Mouse (Mus musculus) layer of hippocampus, adult 11-12 months (tissue): ENCODE data around the gene Ttc13.

ENCODE experiments used
- DNase-seq: peaks from one replicate; pipeline ENCODE4 v3.0.0; 2022; ENCODE audit warnings: low spot score

Gene Ttc13

GRCm38 (mm10) chr8:124703526-124703925 is 18.3 kb downstream of the Ttc13 start:
- DNase-seq, result no peak

- no peak for DNase-seq
Measured at GRCm38 (mm10) chr8:124702183-124702582, 19.6 kb downstream of the Ttc13 start.

- DNase-seq, result no peak
Measured at GRCm38 (mm10) chr8:124701023-124701422, 20.8 kb downstream of the Ttc13 start.

- no peak for DNase-seq
Measured at GRCm38 (mm10) chr8:124700271-124700670, 21.5 kb downstream of the Ttc13 start.

GRCm38 (mm10) chr8:124695424-124696100 is 26.2 kb downstream of the Ttc13 start:
- DNase-seq, result no peak

- no peak for DNase-seq
Measured at GRCm38 (mm10) chr8:124691706-124692105, 30.1 kb downstream of the Ttc13 start.

GRCm38 (mm10) chr8:124688899-124689298 is 32.9 kb downstream of the Ttc13 start:
- DNase-seq, result no peak

- DNase-seq, result no peak
Measured at GRCm38 (mm10) chr8:124682218-124682617, 39.6 kb downstream of the Ttc13 start.

GRCm38 (mm10) chr8:124681792-124682157 is 40.0 kb downstream of the Ttc13 start:
- DNase-seq, result no peak

GRCm38 (mm10) chr8:124681077-124681791 is 40.5 kb downstream of the Ttc13 start:
- no peak for DNase-seq

GRCm38 (mm10) chr8:124678246-124678645 is 43.5 kb downstream of the Ttc13 start:
- DNase-seq, result no peak

- DNase-seq, result peak; percentile 91
Measured at GRCm38 (mm10) chr8:124677486-124677885, 44.3 kb downstream of the Ttc13 start.

- peak; percentile 27 for DNase-seq
Measured at GRCm38 (mm10) chr8:124677078-124677477, 44.7 kb downstream of the Ttc13 start.

GRCm38 (mm10) chr8:124676661-124677060 is 45.1 kb downstream of the Ttc13 start:
- DNase-seq, result peak; percentile 32

- DNase-seq, result no peak
Measured at GRCm38 (mm10) chr8:124672345-124672744, 49.4 kb downstream of the Ttc13 start.

- no peak for DNase-seq
Measured at GRCm38 (mm10) chr8:124668798-124669197, 53.0 kb downstream of the Ttc13 start.

- no peak for DNase-seq
Measured at GRCm38 (mm10) chr8:124664414-124664813, 57.4 kb downstream of the Ttc13 start.

GRCm38 (mm10) chr8:124663874-124664230 is 57.9 kb downstream of the Ttc13 start:
- no peak for DNase-seq

GRCm38 (mm10) chr8:124663112-124663873 is 58.5 kb downstream of the Ttc13 start, which contains the start of gene 2310022B05Rik:
TSS of gene 2310022B05Rik (minus strand) at chr8:124663369.
- DNase-seq, result peak; percentile 89

GRCm38 (mm10) chr8:124662446-124663111 is 59.2 kb downstream of the Ttc13 start:
- DNase-seq, result no peak

- DNase-seq, result peak; percentile 39
Measured at GRCm38 (mm10) chr8:124661781-124662180, 60.0 kb downstream of the Ttc13 start.

GRCm38 (mm10) chr8:124658415-124658814 is 63.4 kb downstream of the Ttc13 start:
- peak; percentile 54 for DNase-seq
